In the genomic region with DNA sequence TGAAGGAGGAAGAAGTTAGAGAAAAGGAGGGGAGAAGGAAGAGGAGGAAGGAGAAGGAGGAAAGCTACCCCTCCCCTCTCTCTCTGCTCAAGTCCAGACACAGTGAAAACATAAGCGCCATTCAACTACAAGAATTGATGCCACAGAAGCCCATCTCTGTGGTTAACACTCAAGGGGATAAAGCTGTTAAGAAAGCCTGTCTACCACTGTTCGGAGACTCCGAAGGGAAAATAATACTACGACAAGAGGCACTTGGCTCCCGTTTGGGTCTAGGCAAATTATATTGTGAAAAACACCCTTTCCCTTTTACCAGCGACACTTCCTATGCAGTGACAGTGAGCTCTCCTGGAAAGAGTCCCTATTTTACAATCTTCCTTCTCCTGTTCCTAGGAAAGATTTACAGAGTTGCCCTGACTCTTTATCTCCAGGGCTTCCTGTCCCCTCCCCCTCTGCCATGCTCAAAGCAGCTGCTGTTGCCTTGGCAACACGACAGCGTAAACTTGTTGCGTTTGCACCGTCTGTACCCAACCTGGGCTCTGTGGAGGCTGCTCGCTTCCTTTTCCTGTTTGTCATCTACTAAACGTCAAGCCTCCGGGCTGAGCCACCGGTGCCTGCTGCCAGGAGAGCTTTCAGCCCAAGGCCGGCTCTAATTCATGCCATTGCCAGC, we compare ENCODE assay signal across 9 mouse cellular contexts. TPM values are rescaled to one million over a fixed set of nuclear protein-coding genes. Genes with fewer than 3 reads are reported as not detected.
DNase-seq lines count a peak whose midpoint lies in the region; ATAC-seq and TF ChIP-seq lines count a peak whose summit lies in the region.
"Had no signal": no experiment of that assay in that cellular context is flagged by ENCODE, and none has a peak within 500 bp of the region (broad histone marks: within the 10 kb centered on the region; RNA-seq: fewer than 3 reads in every experiment).

No protein-coding gene starts in this region.

- DNase-seq in B cell, adult 2 months = peak; percentile 82 to 86
- DNase-seq in kidney, postnatal 10 days = peak; percentile 85
- DNase-seq in naive thymus-derived CD4-positive, alpha-beta T cell, adult 2 months (ENCODE audit: low read depth) = peak; percentile 97
- peak; percentile 54 for DNase-seq in stomach, postnatal 0 days (ENCODE audit: low spot score)

- TF ChIP-seq EP300 in stomach, postnatal 0 days (optimal IDR thresholded peaks at IDR 0.05) = no peak

- H3K4me3 ChIP-seq in bone marrow macrophage, adult 2 months (ENCODE audit: insufficient read depth, low read length) = peak overlapping the region; percentile 13
- peak overlapping the region; percentile 5; the same call in 1 of the 2 replicates for H3K4me3 ChIP-seq in embryonic fibroblast, embryonic 13.5 days (ENCODE audit: insufficient read depth, low read length)
- H3K4me3 ChIP-seq in heart, embryonic 16.5 days (ENCODE audit: low read length) = peak overlapping the region; percentile 37
- peak overlapping the region; percentile 26 for H3K4me3 ChIP-seq in liver, embryonic 12.5 days
- no peak overlapping the region for H3K4me3 ChIP-seq in stomach, postnatal 0 days (ENCODE audit: low read depth, low read length)

- H3K9ac ChIP-seq in heart, embryonic 16.5 days (ENCODE audit: low read length) = peak overlapping the region; percentile 46; the same call in 1 of the 2 replicates
- no peak overlapping the region for H3K9ac ChIP-seq in liver, embryonic 12.5 days
- H3K9ac ChIP-seq in stomach, postnatal 0 days (ENCODE audit: low read length) = no peak overlapping the region

- WGBS in heart, embryonic 16.5 days = 7% methylated on average over 15 of the region's 15 CpGs
- WGBS in liver, embryonic 12.5 days (ENCODE audit: insufficient replicate concordance) = 6% methylated on average over 15 of the region's 15 CpGs
- 10% methylated on average over 15 of the region's 15 CpGs for WGBS in stomach, postnatal 0 days

- peak overlapping the region; percentile 68 for H3K4me2 ChIP-seq in heart, embryonic 16.5 days (ENCODE audit: low read depth, low read length)
- H3K4me2 ChIP-seq in liver, embryonic 12.5 days = peak overlapping the region; percentile 51
- peak overlapping the region; percentile 43 for H3K4me2 ChIP-seq in stomach, postnatal 0 days (replicated peaks; ENCODE audit: low read depth)

- peak; percentile 89 for ATAC-seq in heart, embryonic 16.5 days (replicated peaks; ENCODE audit: extremely low read depth, insufficient read depth, low FRiP score)
- peak; percentile 65; the same call in 1 of the 2 replicates for ATAC-seq in liver, embryonic 12.5 days
- peak; percentile 69; the same call in 1 of the 2 replicates for ATAC-seq in stomach, postnatal 0 days (ENCODE audit: low FRiP score, low TSS enrichment)
- ATAC-seq: Patski had no signal

- H3K27ac ChIP-seq in bone marrow macrophage, adult 2 months (ENCODE audit: insufficient read depth, low read depth, low read length) = no peak overlapping the region
- no peak overlapping the region for H3K27ac ChIP-seq in embryonic fibroblast, embryonic 13.5 days (ENCODE audit: insufficient read depth, low read length)
- H3K27ac ChIP-seq in heart, embryonic 16.5 days (ENCODE audit: low read length) = 0 out of 2 replicates have a peak overlapping the region, but pooled peaks have one; percentile 17
- H3K27ac ChIP-seq in liver, embryonic 12.5 days = no peak overlapping the region
- H3K27ac ChIP-seq in stomach, postnatal 0 days (replicated peaks) = no peak overlapping the region

- H3K9me3 ChIP-seq in heart, embryonic 16.5 days (replicated peaks; ENCODE audit: control insufficient read depth, low read length) = no peaks in the 10 kb centered on the region
- no peaks in the 10 kb centered on the region for H3K9me3 ChIP-seq in liver, embryonic 12.5 days (replicated peaks)
- no peaks in the 10 kb centered on the region for H3K9me3 ChIP-seq in stomach, postnatal 0 days (ENCODE audit: control insufficient read depth, low read length)

- H3K27me3 ChIP-seq in heart, embryonic 16.5 days (ENCODE audit: control insufficient read depth, insufficient read depth, low read length) = no peaks in the 10 kb centered on the region
- no peaks in the 10 kb centered on the region for H3K27me3 ChIP-seq in liver, embryonic 12.5 days (replicated peaks)
- no peaks in the 10 kb centered on the region for H3K27me3 ChIP-seq in stomach, postnatal 0 days (ENCODE audit: control insufficient read depth, insufficient read depth, low read length)

- H3K4me1 ChIP-seq in bone marrow macrophage, adult 2 months (ENCODE audit: control insufficient read depth, insufficient read depth, low read length) = peaks cover 6% of the 10 kb centered on the region
- H3K4me1 ChIP-seq in embryonic fibroblast, embryonic 13.5 days (ENCODE audit: control insufficient read depth, insufficient read depth, low read length) = peaks cover 6% of the 10 kb centered on the region; the same call in 1 of the 2 replicates
- H3K4me1 ChIP-seq in heart, embryonic 16.5 days (ENCODE audit: control insufficient read depth, insufficient read depth, low read length) = peaks cover 5% of the 10 kb centered on the region
- 0 out of 2 replicates have a peak, but pooled peaks cover 8% of the 10 kb centered on the region for H3K4me1 ChIP-seq in liver, embryonic 12.5 days
- no peaks in the 10 kb centered on the region for H3K4me1 ChIP-seq in stomach, postnatal 0 days (replicated peaks; ENCODE audit: control insufficient read depth, insufficient read depth)

- H3K36me3 ChIP-seq in heart, embryonic 16.5 days (ENCODE audit: control insufficient read depth, insufficient read depth) = no peaks in the 10 kb centered on the region
- no peaks in the 10 kb centered on the region for H3K36me3 ChIP-seq in liver, embryonic 12.5 days
- no peaks in the 10 kb centered on the region for H3K36me3 ChIP-seq in stomach, postnatal 0 days (ENCODE audit: control insufficient read depth, insufficient read depth, low read length)

- no peak for TF ChIP-seq CTCF in bone marrow macrophage, adult 2 months (IDR thresholded peaks at IDR 0.05; ENCODE audit: low read depth, low read length)
- no peak for TF ChIP-seq CTCF in embryonic fibroblast, embryonic 13.5 days (IDR thresholded peaks at IDR 0.05; ENCODE audit: borderline replicate concordance, insufficient read depth, low read length)
- no peak for TF ChIP-seq CTCF in stomach, postnatal 0 days (IDR thresholded peaks at IDR 0.05; ENCODE audit: low read depth)

- no peak for TF ChIP-seq POLR2A in bone marrow macrophage, adult 2 months (IDR thresholded peaks at IDR 0.05; ENCODE audit: borderline replicate concordance, low read depth, low read length)
- no peak for TF ChIP-seq POLR2A in embryonic fibroblast, embryonic 13.5 days (IDR thresholded peaks at IDR 0.05; ENCODE audit: low read depth, low read length)

RNA-seq across cellular contexts. Expression of a gene that starts 10.4 kb away (rescaled TPM):
- not detected in 2 replicates for polyA plus RNA-seq in bone marrow macrophage, adult 2 months (2012; ENCODE audit: insufficient read depth, insufficient read length, missing spikeins)
- polyA plus RNA-seq in embryonic fibroblast, embryonic 13.5 days (2011; ENCODE audit: insufficient read length, low read depth, missing spikeins) = not detected in 2 replicates
- not detected in 2 replicates for polyA plus RNA-seq in heart, embryonic 16.5 days (2015; fragmentation: Nextera tagmentation; extraction: Ambion mirVana)
- 0.11 and 0.17 TPM in 2 replicates for polyA plus RNA-seq in liver, embryonic 12.5 days (2016; fragmentation: Nextera tagmentation; extraction: Ambion mirVana)
- 0.07 TPM in 1 of 2 replicates, not detected in the other for polyA plus RNA-seq in stomach, postnatal 0 days (2015; fragmentation: Nextera tagmentation; extraction: Ambion mirVana)
- polyA plus RNA-seq: Patski had no signal
